Mouse (Mus musculus): ENCODE data around the gene Zbtb7a. TPM values are rescaled to one million over a fixed set of nuclear protein-coding genes. Genes with fewer than 3 reads are reported as not detected.

Gene Zbtb7a
- total RNA-seq (2015; ENCODE audit: low replicate concordance) (31.7 and 33.1 TPM in 2 replicates), total RNA-seq (2017; ENCODE audit: low replicate concordance) (23.1 and 33.2 TPM in 2 replicates)

GRCm38 (mm10) chr10:81134966-81135681 lies at the start of gene Zbtb7a:
Gene Zbtb7a (plus strand): TSS chr10:81135220.
- peak; percentile 7; the same call in 1 of the 2 replicates for ATAC-seq (replicated peaks; ENCODE audit: low FRiP score, poor library complexity, severe bottlenecking)

- no peak for ATAC-seq (replicated peaks; ENCODE audit: low FRiP score, poor library complexity, severe bottlenecking)
These were observed 48.0 kb upstream of the Zbtb7a start for GRCm38 (mm10) chr10:81087021-81087420.

DNA sequence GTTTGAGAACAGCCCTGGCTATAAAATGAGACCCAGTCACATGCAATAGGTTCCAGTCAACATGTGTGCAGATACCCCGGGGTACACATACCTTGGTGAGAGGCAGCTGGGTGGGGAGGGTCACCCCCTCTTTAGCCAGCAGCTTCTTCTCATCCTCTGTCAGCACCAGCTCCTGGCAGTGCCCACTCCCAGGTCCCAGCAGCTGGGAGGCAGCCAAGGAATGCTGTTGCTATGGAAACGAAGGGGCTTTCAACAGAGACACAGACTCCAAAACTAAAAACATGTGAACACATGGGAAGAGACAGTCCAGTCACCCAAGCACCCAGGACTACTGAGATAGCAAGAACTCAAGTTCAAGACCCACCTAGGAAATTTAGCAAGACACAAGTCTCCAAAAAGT lies 45.8 kb upstream of the Zbtb7a start:
- no peak for ATAC-seq (replicated peaks; ENCODE audit: low FRiP score, poor library complexity, severe bottlenecking)

GRCm38 (mm10) chr10:81090621-81091020 lies 44.4 kb upstream of the Zbtb7a start:
- ATAC-seq (replicated peaks; ENCODE audit: low FRiP score, poor library complexity, severe bottlenecking), result peak; percentile 47; the same call in 1 of the 2 replicates

GRCm38 (mm10) chr10:81092465-81093250 lies 42.4 kb upstream of the Zbtb7a start:
- no peak for ATAC-seq (replicated peaks; ENCODE audit: low FRiP score, poor library complexity, severe bottlenecking)

- no peak for ATAC-seq (replicated peaks; ENCODE audit: low FRiP score, poor library complexity, severe bottlenecking)
These were observed 39.9 kb upstream of the Zbtb7a start for GRCm38 (mm10) chr10:81094931-81095678.

GRCm38 (mm10) chr10:81105565-81106112 lies 29.4 kb upstream of the Zbtb7a start, which contains the start of gene Map2k2:
Gene Map2k2 (plus strand): TSS chr10:81105915.
- peak; percentile 82 for ATAC-seq (replicated peaks; ENCODE audit: low FRiP score, poor library complexity, severe bottlenecking)

DNA sequence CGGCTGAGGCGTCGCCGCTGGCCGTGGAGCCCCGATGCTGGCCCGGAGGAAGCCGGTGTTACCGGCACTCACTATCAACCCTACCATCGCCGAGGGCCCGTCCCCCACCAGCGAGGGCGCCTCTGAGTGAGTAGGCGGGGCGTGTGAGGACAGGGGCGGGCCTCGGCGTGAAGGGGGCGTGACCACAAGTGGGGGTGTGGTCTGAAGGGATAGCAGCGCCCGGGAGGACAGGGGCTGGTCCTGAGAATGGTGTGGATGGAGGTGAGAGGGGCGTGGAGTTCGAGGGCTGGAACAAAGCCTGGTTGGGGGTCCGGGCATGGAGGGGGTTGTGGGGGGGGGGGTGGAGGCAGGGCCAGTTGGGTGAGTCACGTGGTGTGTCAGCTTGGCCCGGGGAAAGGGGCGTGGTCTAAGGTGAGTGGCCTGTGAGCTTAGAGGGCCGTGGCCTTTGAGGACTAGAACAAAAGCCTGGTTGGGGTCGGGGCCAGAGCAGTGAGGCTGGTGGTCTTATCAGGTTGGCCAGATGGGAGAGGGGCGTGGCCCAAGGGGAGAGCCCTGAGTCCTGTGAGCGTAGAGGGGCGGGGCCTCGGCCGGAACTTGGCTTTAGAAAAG lies 28.8 kb upstream of the Zbtb7a start:
- peak; percentile 74 for ATAC-seq (replicated peaks; ENCODE audit: low FRiP score, poor library complexity, severe bottlenecking)

DNA sequence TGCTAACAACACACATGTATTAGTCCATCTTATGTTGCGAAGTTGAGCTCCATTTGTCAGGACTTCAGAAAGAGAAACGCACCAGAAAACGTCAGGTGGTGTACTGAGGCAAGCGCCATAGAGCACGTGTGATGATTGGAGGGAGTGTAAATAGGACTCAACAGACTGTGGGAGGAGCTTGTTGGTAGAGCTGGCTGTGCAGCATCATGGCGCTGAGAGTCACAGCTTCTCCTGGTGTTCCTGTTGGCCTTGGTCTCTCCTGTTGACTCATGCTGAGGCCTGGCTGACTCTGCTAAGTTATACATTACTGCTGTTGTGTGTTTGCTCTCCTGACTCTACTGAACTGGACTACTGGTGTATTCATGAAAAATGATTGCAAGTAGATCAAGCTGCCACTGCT lies 22.1 kb upstream of the Zbtb7a start:
- no peak for ATAC-seq (replicated peaks; ENCODE audit: low FRiP score, poor library complexity, severe bottlenecking)

DNA sequence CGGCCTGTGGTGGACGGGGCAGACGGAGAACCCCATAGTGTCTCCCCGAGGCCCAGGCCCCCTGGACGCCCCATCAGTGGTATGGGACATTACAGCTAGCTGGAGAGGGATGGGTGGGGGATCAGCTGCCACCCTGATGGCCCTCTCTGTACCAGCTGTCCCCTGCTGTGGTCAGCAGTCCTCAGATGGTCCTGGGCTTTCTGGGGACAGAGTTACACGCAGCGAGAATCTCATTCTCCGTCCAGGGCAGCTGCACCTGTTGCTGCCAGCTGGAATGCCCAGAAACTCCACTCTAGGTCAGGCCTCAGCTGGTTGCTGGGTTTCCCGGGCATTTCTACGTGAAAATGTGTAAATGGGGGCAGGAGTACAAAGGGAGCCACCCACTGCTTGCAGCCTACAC lies 15.4 kb upstream of the Zbtb7a start:
- no peak for ATAC-seq (replicated peaks; ENCODE audit: low FRiP score, poor library complexity, severe bottlenecking)

- no peak for ATAC-seq (replicated peaks; ENCODE audit: low FRiP score, poor library complexity, severe bottlenecking)
These were observed 14.4 kb upstream of the Zbtb7a start for GRCm38 (mm10) chr10:81120650-81121049.

GRCm38 (mm10) chr10:81122889-81123288 lies 12.1 kb upstream of the Zbtb7a start:
- no peak for ATAC-seq (replicated peaks; ENCODE audit: low FRiP score, poor library complexity, severe bottlenecking)

DNA sequence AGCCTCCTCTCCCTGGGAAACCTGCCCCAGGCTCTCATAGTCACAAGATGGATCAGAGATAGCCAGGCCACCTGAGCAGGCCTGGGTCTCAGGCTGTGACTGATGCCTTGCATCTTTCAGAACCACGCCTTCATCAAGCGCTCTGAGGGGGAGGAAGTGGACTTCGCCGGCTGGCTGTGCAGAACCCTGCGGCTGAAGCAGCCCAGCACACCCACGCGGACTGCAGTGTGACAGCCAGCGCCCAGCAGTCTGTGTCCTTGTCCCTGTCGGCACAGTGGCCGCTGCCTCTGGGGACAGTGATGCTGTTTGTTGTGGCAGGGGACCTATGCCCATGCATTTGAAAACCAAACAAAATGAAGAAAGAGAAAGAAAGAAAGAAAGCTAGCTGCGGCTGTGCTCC lies 11.5 kb upstream of the Zbtb7a start:
- no peak for ATAC-seq (replicated peaks; ENCODE audit: low FRiP score, poor library complexity, severe bottlenecking)

DNA sequence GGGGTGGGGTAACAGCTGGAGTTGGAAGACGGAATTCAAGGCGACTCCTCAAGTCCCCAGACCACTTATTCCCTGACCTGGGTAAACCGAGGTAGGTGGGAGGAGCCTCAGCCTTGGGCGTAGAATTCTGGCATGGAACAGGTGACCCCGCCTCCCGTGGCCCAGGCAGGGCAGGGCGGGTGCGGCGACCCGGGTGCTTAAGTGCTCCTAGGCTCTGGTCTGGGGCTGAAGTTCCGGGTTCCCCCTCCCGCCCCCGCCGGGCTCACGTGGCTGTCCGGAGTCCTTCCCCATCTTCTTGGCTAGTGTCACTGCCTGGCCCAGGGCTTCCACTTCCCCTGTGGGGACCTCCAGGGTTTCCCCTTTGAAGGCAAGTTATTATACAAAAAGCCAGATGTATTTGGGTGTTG lies 836 bp upstream of the Zbtb7a start:
- peak; percentile 47 for ATAC-seq (replicated peaks; ENCODE audit: low FRiP score, poor library complexity, severe bottlenecking)

- ATAC-seq (replicated peaks; ENCODE audit: low FRiP score, poor library complexity, severe bottlenecking), result peak; percentile 18
These were observed 1.0 kb downstream of the Zbtb7a start for GRCm38 (mm10) chr10:81135831-81136705.

GRCm38 (mm10) chr10:81136706-81137231 lies 1.7 kb downstream of the Zbtb7a start:
- ATAC-seq (replicated peaks; ENCODE audit: low FRiP score, poor library complexity, severe bottlenecking), result no peak

- ATAC-seq (replicated peaks; ENCODE audit: low FRiP score, poor library complexity, severe bottlenecking), result peak; percentile 74
These were observed 2.5 kb downstream of the Zbtb7a start for GRCm38 (mm10) chr10:81137252-81138130.
